Mouse (Mus musculus) lung, postnatal 0 days (tissue): ENCODE measurements at regions not wholly inside any gene's neighbourhood (a gene's known extent, or its start where the extent isn't known, plus 50 kb on each side); places are given as distances from the start of the nearest gene placed in this dataset.

ENCODE experiments used
- CTCF ChIP-seq: IDR thresholded peaks from 2 replicates; pipeline ENCODE4 v1.5.1; 2016; ENCODE audit warnings: antibody characterized with exemption, mild to moderate bottlenecking
- EP300 ChIP-seq: IDR thresholded peaks from 2 replicates; pipeline ENCODE4 v1.6.1; 2016; ENCODE audit warnings: antibody characterized with exemption, mild to moderate bottlenecking, control low read depth

DNA sequence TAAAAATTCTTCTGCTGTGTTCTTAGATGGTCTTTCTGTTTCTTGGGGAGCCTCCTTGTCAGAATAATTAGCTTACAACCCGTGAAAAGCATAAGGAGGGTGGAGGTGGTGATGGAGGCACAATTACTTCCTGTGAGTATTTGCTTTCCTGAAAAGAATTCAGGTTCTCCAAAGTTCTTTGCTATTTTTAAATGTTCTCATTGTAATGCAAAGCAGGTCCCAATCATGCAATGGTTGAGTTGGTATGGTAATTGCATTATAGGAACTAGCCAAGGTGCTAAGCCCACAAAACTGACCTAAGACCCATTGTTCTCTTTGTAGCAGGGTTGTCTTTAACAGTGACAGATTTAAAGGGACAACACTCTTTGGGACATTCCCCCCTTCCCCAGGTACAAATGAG, 179.1 kb downstream of the Kif20b start:
- no peak for TF ChIP-seq CTCF
- TF ChIP-seq EP300, result no peak
